Mouse (Mus musculus) thymus, postnatal 10 days (tissue): Measurements from ENCODE around the gene Shisa2.
"Not testable (repeated sequence)": the region's sequence is repeated elsewhere in the genome, so short reads cannot be mapped to it uniquely, and the experiment has no call there.

Experiments used
- DNase-seq, 2 experiments: peaks; one replicate each; pipeline ENCODE4 v3.0.0; 2021; ENCODE audit warnings: low spot score in 2 of 2

Shisa2 gene

DNA sequence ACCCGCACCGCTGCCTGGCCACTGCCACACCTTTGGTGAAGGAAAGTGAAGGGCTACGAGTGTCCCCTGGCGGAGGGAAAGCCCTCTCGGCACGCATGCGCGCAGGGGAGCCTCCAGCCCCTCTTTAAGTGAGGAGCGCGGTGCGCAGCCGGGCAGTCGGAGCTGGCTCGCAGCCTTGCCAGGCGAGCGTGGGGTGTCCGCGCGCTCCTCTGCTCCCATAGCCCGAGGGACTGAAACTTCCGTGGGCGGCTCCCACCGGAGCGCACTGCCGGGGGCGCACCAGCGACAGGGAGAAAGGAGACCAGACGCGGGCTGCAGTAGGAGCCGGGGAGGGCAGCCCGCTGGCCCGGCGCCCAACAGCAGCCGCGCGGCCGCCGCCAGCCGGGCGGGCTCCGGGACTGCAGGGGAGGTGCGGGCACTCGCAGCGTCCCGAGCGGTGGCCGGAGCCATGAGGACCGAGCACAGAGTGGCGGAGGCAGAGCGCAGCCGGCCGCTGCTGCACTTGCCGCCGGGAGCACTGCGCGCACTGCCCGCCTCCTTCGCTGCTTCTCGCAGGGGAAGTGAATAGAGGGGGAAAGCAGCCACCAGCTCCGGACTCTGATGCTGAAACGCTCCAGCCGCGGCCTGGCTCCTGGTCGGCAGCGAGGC is at the start of gene Shisa2:
Shisa2 (plus strand) TSS at position 151 of the 648 bp plus-strand sequence.
- DNase-seq, result peak in 1 of 2 experiments; percentile 52

DNA sequence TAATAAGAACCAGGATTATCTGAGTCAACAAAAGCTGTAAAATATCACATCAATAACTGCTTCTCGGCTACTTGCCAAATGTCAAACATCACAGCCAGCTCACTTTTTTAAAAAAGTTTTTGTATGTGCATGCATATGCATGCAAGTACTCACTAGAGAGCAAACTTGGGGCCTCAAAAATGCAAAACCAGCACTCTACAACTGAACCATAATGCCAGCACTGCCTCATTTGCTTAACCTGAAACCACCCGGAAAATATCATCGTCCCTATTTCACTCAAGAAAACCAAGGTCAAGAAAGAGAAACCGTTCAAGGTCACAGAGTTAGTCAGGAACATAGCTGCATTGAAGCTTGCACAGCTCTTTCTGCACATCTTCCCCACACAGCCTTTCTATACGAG is 48.7 kb upstream of the Shisa2 start:
- no peak for DNase-seq

GRCm38 (mm10) chr14:59590614-59591013 is 34.5 kb upstream of the Shisa2 start:
- peak in 1 of 2 experiments; percentile 18 for DNase-seq

- DNase-seq, result no peak
Measured at GRCm38 (mm10) chr14:59591901-59592300, 33.2 kb upstream of the Shisa2 start.

DNA sequence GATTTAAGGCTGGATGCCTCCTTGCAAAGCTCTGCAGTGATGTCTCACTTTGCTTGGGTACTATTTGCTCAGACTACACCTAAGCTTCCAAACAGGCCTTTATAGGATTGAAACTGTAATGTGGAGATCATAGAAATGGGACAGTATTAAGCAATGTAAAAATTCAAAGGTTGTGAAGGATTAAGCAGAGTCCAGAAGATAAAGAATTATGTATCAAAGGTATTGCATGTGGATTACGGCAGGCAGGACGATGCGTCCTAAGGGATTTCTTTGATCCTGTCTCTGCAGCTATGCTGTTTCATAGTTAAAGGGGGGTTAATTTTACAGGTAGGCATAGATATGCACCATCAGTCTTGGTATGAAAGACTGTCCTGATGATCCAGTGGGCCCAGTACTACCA is 32.5 kb upstream of the Shisa2 start:
- DNase-seq, result no peak

GRCm38 (mm10) chr14:59594988-59595387 is 30.1 kb upstream of the Shisa2 start:
- DNase-seq, result no peak

- peak; percentile 91 to 95 for DNase-seq
Measured at GRCm38 (mm10) chr14:59597398-59598259, 27.5 kb upstream of the Shisa2 start, which contains the start of gene Cdadc1. Gene Cdadc1, minus strand, starts transcription at chr14:59597959.

DNA sequence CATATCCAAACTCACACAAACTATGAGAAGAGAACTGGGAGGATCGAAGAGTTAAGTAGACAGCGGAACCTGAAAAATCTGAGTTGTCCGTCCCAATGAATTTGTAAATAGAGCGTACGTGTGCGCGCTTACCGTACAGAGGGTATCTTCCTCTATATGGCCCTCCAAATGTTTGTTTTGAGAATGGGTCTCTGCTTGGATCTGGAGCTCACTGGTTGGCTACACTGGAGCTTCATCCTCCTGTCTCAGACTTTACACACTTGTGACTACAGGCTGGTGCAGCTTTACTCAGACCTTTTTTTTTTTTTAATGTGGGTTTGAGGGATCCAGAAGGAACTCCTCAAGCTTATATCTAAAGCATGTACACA is 26.9 kb upstream of the Shisa2 start:
- no peak for DNase-seq

DNA sequence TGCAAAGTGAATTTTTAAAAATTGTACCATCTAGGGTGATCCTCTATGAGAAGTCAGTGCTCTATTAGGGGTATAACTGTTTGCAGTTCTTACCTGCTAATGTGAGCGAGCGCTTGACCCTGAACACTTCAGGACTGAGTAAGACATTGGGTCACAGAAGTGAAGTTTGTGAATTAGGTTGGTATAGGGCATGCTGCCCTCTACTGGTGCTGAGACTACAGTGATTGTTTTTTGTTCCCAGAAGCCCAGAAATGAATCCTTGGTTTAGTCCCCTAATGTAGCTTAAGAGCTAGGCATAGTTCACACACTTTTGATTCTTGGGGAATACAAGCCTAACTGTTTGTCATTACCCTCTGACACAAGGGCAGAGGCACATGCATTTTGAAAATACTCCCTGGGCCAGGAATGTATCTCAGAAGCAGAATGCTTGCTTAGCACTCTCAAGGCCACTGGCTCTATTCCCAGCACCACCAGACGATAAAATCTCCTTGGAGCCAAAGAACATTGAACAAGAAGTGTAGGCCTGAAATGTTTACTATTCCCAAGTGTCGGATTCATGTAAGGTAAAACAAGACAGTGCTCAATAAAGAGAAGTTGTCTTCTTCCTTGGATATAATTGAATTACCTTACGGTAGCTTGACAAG is 21.0 kb upstream of the Shisa2 start:
- DNase-seq, result no peak

- DNase-seq, result peak in 1 of 2 experiments; percentile 76
Measured at GRCm38 (mm10) chr14:59605671-59606353, 19.3 kb upstream of the Shisa2 start.

DNA sequence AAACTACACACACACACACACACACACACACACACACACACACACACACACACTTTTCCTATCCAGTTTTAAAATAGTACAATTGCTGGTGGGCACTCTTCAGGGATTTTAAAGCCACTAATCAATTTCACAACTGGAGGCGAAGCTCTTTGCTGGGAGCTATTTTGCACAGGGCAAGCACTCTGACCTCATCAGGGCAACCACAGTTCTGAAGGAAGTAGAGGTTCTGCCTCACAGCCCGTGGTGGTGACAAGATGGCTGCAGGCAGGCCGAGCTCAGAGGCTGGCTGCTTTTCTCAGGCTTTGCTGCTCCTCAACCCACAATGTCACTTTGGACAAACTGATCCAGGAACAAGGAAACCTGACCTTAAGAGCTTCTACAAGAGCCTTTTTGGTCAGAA is 18.1 kb upstream of the Shisa2 start:
- DNase-seq, result no peak

DNA sequence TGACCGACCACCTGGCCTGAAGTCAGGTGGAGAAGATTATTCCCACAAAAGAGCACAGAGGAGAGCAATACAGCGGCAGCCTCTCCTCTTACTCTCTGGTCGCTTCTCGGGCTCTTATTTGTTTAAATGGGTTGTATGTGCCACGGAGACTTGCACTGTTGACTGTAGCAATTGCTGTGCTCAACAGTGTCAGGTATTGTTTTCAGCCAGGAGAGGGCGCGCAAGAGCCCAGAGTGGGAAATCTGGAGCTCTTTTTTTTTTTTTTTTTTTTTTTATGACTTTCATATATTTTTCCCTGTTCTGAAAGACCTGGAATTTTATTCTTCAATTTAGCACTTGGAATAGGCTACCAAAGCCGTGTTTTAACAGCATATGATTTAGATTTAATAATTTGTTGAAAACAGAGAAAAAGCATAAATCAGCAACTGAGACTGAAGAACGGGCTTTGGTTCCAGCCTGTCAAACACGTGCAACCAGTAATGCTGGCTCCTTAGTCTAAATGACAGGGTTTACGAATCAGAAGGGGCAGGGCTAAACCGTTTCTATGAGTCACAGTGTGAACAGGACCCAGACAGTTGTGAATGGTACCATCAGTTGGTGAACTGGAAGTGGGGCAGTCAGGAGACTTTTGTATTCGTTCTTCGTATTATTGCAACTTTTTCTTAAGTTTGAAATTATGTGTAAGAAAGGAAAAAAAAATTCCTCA is 12.0 kb upstream of the Shisa2 start:
- DNase-seq, result peak; percentile 27 to 72

- DNase-seq, result not testable (repeated sequence)
Measured at GRCm38 (mm10) chr14:59614149-59614548, 11.0 kb upstream of the Shisa2 start.

- no peak for DNase-seq
Measured at GRCm38 (mm10) chr14:59616802-59617201, 8.3 kb upstream of the Shisa2 start.

GRCm38 (mm10) chr14:59624326-59624885 is 702 bp upstream of the Shisa2 start:
- DNase-seq, result no peak

- DNase-seq, result no peak
Measured at GRCm38 (mm10) chr14:59625806-59626364, 777 bp downstream of the Shisa2 start.

DNA sequence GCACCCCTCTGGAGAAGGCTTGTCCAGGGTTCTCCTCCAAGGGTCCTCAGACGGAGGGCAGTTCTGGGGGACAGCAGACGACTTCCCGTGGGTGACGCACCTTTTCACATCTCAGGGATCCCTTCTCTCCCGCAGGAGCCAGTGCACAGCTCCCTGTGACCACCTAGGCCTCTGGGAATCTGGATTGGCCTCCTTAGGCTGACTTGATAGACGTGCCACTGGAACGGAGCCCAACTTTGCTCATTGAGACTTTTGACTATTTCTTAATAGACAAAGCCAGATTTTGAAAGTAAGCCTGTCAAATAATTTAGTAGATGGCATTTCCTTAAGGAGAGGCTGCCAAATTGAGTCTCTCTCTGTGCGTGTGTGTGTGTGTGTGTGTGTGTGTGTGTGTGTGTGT is 1.6 kb downstream of the Shisa2 start:
- DNase-seq, result no peak

DNA sequence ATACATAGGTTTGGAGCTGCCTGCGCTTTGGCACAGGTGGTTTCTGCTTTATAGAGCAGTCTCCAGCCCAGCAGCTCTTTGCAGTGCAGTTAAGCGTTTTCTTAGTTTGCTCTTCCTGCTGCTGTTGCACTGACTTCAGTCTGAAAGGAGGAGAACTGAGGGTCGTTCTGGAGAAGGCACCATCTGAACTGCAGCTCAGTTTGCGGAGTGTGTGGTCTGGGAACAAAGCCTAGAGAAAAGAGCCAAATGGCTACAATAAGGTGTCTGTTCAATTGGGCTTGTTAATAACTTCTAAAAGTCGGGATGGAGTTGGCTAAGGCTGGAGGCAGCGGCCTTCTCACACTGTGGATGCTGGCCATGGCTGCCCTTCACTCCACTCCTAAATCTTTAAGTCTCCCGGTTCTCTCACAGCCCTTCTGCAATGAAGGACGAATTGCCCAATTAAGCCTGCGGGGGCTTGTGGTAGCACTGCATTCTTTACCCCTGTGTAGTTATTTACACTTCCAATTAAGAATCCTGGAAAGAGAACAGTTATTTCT is 2.1 kb downstream of the Shisa2 start:
- DNase-seq, result no peak

- no peak for DNase-seq
Measured at GRCm38 (mm10) chr14:59627823-59628222, 2.7 kb downstream of the Shisa2 start.

- DNase-seq, result no peak
Measured at GRCm38 (mm10) chr14:59629308-59629707, 4.2 kb downstream of the Shisa2 start.
